Mouse (Mus musculus): Measurements from ENCODE around the gene Tom1.

DNA sequence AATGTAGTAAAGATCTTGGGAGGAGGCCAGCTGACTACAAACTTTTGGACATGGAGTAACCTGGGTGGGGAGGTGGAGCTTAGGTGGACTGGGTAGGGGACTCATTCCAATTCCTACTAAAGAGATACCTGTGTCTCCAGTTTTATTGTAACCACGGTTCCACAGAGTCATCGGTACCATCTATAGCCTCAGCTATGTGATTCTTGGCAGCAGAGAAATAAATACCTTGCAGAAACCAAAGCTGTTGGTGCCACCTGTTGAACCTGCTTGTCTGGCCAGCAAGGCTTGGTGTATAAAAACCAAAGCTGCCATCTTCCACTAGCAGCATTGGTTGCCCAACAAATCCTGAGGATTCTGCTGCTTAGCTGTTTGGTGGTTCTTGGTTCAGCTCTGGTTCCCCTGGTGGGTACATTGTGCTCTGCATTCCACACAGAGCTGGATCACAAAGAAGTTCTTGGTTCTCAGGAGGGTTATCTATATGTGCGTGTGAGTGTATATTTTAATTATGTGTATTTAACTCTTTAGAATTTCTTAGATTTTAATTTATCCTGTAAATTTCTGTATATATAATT, 3.0 kb upstream of the Tom1 start:
- TF ChIP-seq CTCF (IDR thresholded peaks at IDR 0.05; ENCODE audit: low read depth) (peak; percentile 31; the same call in 1 of the 2 replicates), EP300 (IDR thresholded peaks at IDR 0.05; ENCODE audit: low read depth) (no peak)

Measured in liver, embryonic 14.5 days (tissue).